Mouse (Mus musculus) R1 (cell line): Measurements from ENCODE around the gene Ins1.

Experiments used
- DNase-seq: peaks from one replicate; pipeline ENCODE4 v3.0.0-alpha.2; 2018; ENCODE audit warnings: low read depth, low spot score

Ins1 gene

DNA sequence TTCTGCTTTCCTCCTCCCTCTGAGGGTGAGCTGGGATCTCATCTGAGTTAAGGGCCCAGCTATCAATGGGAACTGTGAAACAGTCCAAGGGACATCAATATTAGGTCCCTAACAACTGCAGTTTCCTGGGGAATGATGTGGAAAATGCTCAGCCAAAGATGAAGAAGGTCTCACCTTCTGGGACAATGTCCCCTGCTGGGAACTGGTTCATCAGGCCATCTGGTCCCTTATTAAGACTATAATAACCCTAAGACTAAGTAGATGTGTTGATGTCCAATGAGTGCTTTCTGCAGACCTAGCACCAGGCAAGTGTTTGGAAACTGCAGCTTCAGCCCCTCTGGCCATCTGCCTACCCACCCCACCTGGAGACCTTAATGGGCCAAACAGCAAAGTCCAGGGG is at the start of gene Ins1:
Ins1 (plus strand) TSS at position 301 of the 400 bp plus-strand sequence.
- no peak for DNase-seq
